Mouse (Mus musculus): ENCODE results near the gene D10Jhu81e.

Gene D10Jhu81e

DNA sequence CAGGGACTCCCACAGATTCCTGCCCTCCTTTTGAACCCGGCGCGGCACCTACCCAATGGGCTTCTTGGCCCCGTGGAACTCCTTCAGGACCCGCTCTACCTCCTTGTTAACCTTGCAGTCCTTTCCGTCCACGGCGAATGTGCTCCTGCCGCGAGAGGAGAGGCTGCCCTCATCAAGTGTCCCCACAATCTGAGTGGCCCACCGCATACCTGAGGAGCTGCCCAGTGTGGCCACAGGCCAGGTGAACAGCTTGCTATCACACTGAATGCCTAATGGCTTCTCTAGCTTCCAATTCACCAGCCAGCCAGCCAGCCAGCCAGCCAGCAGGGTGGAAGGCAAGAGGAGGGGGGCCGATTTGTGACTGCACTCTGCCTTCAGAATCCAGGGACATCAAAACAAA, 4.8 kb downstream of the D10Jhu81e start:
- no peak for DNase-seq (ENCODE audit: extremely low read depth, insufficient read length, low spot score)

DNA sequence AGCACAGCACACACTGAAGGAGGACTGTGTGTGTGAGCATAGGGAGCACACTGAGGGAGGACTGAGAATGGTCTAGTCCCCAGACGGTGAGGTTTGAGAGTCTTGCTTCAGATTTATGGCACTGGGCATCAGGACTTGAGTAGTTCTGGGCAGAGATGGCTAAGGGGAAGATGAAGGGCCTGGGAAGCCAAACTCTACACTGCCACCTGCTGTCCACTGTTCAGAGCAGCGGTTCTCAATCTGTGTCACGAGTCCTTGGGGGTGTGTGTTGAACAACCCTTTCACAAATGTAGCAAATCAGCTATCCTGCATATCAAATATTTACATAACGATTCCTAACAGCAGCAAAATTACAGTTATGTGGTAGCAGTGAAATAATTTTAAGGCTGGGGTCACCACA, 5.7 kb downstream of the D10Jhu81e start:
- DNase-seq (ENCODE audit: extremely low read depth, insufficient read length, low spot score) = no peak

DNA sequence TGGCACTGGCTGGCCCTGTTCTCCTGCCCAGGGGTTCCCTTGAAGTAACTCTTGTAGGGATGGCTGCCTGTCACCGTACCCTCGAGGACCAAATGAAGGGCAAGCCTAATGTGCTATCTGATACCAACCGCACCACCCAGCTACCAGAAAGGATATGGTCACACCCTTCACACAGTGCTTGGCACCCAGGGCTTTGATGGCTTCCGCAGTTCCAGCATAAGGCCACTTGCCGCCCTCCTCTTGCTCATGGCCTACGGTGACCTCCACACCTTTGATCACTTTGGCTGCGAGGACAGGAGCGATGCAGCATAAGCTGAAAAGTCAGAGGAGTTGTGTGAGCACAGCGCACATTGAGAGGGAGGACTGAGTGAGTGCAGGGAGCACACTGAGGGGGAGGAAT, 6.3 kb downstream of the D10Jhu81e start:
- no peak for DNase-seq (ENCODE audit: extremely low read depth, insufficient read length, low spot score)

DNA sequence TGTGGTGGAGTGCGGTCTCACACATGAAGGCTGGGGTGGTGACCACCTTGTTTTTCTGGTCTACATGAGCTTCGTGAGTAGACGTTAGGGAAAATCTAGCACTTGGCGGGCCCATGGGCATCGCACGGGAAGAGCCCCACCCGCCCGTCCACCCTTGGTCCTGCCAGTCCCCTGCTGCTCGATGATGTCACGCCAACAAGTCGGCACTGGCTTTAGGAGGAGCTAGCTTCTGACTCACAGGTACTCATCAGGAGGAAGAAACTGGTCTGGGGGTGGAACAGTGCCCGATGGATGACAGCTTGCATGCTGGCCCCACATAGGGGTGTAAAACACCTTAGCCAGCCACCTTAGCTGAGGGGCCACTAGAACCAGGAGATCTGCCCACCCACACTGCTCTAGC, 6.9 kb downstream of the D10Jhu81e start:
- DNase-seq (ENCODE audit: extremely low read depth, insufficient read length, low spot score) = no peak

DNA sequence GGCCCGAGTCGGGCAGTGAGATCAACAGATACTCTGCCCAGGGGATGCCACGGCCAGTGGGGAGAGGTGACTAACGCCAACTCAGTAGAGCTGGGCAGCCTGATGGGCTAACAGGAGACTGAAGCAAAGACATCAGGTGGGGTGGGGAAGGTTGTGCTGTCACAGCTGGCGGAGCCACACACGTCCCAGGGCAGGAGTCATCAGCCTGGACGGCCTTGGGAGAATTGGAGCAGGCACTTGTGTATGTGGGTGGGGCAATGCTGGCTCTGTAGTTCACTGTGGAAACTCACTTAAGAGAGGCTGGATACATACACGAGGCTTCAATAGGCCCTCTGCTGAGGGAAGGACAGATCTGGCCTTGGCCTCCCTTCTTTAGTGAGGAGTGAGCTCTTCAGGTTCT, 8.5 kb downstream of the D10Jhu81e start:
- no peak for DNase-seq (ENCODE audit: extremely low read depth, insufficient read length, low spot score)

DNA sequence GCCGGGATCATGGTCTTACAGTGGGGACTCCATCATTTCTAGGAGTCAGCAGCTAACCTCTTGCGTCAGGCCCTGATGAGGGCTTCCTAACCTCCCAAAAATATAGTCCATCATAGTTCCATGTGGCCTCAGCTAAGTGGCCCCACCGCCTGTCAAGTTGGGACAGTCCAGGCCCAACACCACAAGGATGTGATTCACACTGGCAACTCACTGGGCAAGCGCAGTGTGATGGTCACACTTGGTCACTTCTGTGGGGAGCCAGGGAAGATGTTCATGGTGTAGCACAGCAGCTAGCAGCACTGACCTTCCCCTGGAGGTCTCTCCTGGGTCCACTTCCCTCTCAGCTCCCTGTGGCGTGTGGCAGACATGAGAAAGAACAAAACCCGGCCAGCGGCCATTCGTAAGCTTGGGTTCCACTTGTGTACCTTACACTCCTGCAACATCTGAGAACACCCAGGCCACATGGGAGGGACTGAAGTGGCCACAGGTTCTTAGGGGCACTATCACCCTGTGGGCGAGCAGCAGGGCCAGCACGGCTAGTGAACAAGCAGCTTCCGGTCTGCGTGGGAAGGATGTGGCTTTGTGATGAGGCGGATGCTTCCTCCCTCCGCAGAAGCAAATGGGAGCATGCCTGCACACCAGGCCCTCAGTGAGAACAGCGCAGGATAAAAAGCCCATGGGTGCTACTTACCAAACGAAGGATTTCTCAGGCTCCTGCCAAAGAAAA, 9.1 kb downstream of the D10Jhu81e start:
- DNase-seq (ENCODE audit: extremely low read depth, insufficient read length, low spot score) = no peak

DNA sequence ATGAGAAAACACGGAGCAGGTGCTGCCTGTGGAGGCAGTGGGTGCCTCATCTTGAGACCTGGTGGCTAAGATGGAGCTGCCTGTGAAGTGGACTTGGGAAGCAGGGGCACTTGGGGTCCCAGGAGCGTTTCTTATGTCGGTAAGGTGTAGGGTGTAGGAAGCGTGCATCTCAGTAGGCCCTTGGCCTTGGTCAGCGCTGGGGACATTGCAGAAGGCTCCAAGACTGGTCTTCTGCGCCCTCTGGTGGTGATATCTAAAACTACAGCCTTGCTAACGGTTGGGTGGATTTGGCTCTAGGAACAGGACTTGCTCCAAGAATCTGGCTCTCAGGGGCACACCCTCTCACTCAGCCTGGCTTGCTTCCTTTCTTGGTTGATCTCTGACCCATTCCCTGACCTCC, 9.7 kb downstream of the D10Jhu81e start:
- peak; percentile 37 for DNase-seq (ENCODE audit: extremely low read depth, insufficient read length, low spot score)

DNA sequence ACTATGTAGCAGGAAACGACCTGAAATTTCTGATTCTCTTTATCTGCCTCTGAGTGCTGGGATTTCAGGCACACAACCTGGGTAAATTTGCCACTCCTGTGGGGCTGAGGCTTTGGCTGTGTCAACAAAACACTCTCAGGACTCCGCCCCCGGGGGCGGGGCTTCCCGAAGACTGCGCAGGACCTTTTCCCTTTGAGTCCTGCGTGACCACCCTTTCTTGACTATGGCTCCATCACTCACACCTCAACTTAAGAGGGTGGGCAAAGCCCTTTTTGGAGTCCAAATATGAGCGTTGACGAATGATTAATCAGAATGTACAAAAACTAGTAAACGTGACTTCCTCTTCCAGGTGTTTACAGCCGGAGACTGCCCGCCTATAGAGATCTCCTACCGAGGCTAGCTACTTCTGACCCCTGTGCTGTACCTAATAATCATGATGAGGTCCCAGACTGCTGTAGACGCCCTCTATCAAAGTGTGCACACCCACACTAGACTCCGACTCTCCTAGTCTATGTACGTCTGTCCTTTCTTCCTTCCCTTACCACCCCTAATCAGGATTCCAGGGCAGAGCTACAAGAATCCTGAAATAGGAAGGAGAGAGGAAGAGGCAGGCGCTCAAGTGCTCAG, 10.2 kb downstream of the D10Jhu81e start:
- DNase-seq (ENCODE audit: extremely low read depth, insufficient read length, low spot score) = no peak

DNA sequence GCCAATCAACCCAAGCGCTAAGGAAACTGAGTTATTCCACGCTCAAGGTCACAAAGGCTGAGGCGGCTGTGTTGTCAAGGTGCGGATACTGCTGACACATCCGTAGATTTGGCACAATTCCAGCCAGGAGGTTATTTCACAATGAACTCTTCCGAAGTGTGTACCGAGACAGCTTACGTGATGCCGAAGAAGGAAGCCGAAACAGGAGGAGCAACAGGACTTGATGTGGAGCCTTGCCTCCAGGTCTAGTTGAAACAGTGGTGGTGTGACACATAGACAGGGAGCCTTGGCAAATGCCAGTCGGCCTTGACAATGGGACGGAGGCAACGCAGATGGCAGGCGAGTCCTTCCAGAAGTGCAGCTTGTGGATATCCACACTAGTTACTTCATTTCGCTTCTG, 11.5 kb downstream of the D10Jhu81e start:
- DNase-seq (ENCODE audit: extremely low read depth, insufficient read length, low spot score) = no peak

DNA sequence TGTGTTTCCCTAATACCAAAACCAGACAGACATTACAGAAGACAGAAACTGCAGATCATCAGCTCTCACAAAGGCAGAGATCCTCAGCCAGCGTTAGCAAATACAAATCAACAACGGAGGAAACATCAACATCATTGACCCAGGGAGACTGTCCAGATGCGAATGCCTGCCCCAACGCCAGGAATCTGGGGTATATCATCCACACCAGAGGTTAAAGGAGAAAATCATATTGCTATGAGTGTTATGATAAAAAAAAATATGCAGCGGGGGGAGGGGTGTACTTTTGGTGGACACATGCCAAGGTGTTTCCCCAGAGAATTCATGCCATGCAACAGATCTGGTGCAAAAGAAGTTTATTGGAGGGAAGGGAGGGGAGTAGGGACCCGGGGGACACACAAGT, 12.7 kb downstream of the D10Jhu81e start:
- DNase-seq (ENCODE audit: extremely low read depth, insufficient read length, low spot score) = no peak

DNA sequence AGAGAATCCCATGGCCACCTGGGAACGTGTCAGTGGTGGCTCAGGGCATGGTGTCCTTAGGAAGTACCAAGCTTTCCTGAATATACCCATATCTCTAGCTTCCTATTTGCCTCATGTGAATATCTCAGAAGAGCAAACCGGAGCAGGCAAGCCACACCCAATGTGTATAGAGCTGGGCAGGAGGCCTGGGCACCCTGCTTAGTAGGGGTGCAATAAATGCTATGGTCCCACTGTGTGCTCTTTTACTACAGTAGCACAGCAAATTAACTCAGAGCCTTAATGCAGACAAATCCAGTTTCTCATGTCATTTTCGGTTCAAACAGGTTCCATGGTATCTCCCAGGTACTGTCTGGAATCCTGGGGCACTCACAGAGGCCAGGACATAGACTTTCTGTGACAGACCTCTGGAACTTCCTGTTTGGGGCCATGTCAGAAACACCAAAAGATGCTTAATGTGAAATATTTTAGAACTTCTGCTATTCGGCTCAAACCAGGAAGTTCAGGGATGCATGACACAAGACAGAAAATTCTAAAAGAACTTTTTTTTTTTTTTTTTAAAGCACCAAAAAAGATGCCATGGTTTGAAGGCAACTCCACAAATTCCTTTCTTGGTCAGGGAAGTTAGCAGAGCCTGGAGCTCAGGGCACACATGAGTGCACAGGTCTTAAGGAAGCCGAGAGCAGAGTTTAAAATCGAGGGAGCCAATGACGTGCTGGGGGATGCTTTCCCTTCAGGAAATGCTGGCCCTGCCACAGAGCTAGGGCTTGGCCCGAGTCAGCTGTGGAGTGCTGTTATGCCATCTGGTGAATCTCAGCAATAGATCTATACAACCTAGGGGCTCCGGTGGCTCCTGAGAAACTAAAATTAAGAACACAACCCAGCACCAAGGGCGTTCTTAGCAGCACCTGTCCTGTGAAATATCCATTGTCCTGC, 20.5 kb downstream of the D10Jhu81e start:
- DNase-seq (ENCODE audit: extremely low read depth, insufficient read length, low spot score) = no peak

DNA sequence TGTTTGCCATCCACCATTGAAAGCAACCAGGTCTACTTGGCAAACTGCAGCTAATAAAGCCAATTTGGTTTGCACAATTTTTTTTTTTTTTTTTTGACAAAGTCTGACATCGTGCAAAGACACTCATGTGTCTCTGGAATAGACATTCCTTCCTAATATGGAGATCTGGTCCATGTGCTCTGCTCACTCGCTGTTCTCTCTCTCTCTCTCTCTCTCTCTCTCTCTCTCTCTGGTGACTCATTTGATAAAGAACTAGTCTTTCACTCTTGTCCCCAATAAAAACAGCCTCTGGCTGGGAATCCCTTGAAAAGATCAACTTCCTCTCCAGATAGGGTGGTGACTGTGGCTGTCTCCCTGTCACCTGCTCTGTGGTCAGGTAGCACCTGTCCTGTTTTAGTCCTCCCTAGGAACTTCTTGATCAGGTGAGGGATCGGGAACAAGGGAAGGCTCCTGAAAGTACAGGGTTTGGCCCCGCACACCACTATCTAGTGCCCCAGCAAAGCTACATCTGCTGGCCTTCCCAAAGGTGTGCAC, 21.6 kb downstream of the D10Jhu81e start:
- DNase-seq (ENCODE audit: extremely low read depth, insufficient read length, low spot score) = no peak

DNA sequence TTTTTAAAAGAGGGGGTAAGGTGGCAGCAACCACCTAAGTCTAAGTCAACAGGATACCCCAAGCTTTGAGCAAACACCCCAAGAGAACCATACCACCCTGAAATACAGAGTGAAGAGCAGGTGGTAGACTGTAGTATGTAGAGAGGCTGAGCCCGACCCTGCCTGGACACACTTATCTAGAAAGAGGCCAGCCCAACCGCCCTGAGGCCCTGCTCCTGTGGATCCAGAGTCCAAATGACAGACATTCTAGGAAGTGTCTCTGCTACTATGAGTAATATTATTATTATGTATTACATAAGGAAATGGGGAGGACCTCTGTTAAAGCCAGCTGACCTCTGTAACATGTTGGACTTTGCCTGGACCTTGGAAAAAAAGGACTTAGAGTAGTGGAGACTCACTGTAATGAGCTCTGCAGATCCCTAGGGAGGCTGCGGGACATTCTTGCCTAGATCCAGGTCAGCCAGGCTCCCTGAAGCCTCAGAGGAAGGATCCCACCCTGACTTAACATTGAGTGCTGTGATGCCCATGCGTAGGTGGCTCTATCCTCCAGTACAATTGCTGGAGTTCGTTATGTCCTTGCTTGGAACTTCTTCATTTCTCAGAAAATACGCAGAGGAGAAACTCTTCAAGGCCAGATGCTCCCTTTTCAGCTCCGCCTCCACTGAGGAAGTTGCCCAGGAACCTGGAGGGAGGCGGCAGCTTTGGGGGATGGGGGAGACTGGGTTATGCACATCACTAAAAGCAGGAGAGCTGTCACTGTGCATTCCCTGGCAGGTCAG, 25.7 kb downstream of the D10Jhu81e start:
- no peak for DNase-seq (ENCODE audit: extremely low read depth, insufficient read length, low spot score)

DNA sequence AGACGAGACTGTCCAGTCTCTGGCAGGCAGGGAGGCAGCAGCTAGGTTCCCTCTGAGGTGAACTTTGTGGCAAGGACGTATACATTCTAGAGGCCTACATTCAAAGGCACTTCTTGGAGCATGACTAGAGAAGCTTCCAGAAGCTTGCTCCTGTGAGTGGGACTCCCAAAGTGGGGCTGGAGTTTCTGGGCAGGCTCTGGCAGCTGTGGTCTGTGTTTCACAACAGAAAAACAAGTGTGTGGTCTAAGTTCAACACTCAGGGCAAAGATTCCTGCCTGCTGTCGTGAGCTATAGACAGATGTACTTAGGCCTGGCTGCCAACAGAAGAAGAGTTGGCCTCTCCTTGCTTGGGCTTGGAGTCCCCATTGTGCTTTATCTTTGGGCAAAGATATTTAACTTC, 28.7 kb downstream of the D10Jhu81e start:
- DNase-seq (ENCODE audit: extremely low read depth, insufficient read length, low spot score) = no peak

DNA sequence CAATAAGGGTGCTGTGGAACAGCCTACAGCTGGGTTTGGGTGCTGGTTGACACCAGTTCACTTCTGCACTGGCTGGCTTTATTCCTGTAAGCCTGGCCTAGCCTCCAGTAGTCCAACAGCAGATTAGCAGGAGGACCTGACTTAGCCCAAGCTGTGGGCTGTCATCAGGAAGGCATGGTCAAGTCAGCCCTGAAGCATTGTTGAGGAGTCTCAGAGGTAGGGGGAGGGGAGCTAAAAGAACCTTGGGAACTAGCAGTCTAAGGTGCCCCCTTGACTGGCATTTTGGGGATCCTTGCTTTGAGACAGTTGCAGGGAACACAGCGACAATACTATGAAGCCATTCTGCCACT, 29.4 kb downstream of the D10Jhu81e start:
- DNase-seq (ENCODE audit: extremely low read depth, insufficient read length, low spot score) = no peak

DNA sequence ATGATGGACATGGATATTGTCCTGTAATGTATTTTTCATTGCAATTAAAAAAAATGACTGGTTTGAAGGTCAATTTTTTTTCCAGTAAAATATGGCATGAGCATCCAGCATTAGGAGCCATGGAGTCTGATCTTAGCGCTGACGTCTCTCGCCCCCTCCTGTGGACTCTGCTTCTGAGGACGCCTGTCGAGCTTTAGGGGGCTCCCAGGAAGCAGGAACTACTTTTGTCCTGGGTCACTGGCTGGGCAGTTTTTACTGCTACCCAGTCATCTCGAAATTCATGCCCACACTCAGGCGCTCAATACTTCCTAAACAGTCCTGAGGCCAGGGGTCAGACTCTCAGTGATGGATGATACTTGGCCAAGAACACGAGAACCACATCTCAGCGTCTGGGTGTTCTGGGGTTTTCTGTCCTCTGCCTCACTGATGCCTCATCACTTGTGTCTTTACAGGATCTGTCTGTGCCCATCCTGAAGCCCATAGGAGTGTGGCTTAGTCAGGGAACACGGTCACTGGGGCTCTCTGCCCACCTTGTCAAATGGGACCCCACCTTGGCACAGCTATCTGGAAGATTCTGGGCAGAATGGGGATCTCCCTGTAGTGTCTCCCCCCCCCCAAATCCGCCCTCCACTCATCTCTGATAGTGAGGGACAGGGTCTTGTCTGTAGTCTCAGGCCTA, 29.9 kb downstream of the D10Jhu81e start:
- DNase-seq (ENCODE audit: extremely low read depth, insufficient read length, low spot score) = no peak

DNA sequence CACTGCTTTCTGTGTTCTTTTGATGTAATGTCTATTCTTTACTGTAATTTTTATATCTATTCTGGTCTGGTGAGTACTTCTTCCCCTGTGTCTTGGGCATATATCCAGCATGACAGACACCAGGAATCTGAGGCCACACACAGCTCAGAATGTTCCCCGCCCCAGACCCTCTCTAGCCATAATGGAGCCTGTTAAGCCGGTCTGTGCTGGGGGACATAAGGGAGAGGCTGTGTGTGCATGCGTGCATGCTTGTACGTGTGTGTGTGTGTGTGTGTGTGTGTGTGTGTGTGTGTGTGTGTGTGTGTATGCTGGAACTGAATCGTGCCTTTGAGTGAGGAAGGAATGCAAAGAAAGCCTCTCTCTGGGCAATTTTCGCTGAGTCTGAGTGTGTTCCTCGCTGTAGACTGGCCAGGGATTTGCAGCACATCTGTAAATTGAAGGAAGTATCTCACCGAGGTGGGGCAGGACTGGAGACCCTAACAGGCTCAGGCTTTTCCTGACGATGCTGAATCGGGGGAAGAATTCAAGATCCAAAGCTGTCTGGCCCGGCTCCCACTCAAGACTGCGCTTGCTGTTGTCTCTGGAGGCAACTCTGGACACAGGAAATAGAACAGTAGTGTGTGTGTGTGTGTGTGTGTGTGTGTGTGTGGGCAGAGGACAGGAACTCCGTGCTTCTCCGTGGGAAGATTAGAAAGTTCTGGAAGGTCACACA, 30.6 kb downstream of the D10Jhu81e start:
- no peak for DNase-seq (ENCODE audit: extremely low read depth, insufficient read length, low spot score)

DNA sequence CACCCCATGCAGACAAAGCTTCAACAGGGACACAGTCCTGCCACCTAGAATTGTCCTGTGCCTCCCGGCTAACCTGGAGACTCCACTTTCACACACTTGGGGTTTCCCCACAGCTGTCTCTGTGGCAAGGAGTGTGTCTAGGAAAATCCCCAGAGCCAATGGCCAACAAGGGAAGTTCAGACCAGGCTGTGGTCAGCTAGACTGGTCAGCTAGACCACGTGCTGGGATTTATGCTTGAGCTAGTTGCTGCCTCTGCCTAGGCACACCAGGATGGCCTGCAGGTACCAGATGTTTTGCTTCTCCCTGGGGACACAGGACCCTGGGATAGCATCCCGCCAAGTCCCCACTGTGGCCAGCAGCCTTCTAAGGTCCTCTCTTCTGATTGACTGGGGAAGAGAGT, 32.4 kb downstream of the D10Jhu81e start:
- DNase-seq (ENCODE audit: extremely low read depth, insufficient read length, low spot score) = no peak

DNA sequence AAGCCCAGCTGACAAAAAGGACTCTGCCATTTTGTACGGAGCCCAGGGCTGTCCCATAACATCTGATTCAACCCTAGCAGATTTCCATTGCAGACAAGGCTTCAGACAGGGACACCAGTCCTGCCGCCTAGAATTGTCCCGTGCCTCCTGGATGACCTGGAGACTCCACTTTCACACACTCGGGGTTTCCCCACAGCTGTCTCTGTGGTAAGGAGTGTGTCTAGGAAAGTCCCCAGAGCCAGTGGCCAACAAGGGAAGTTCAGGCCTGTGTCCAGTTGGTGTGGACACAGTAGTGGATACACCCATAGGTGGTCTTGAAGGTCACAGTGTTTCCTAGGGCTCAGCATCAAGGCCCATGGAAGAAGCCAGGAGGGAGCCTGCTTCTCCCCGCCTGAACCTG, 33.6 kb downstream of the D10Jhu81e start:
- no peak for DNase-seq (ENCODE audit: extremely low read depth, insufficient read length, low spot score)
